Comparison of ENCODE assay signal across 8 mouse cellular contexts in genomic region chr10:77165963-77166717, GRCm38 (mm10). TPM values are rescaled to one million over a fixed set of nuclear protein-coding genes. Genes with fewer than 3 reads are reported as not detected.
DNase-seq lines count a peak whose midpoint lies in the region; ATAC-seq lines count a peak whose summit lies in the region.

Gene Col18a1 (minus strand): TSS chr10:77166548.

- peaks cover 45% of the 10 kb centered on the region for H3K4me1 ChIP-seq in heart, embryonic 13.5 days
- H3K4me1 ChIP-seq in kidney, embryonic 16.5 days (ENCODE audit: insufficient read depth, low read length): peaks cover 35% of the 10 kb centered on the region

- ATAC-seq in heart, embryonic 13.5 days (ENCODE audit: extremely low read depth, insufficient number of reproducible peaks, low FRiP score, low TSS enrichment): peak; percentile 40; the same call in 1 of the 2 replicates
- peak; percentile 82 for ATAC-seq in kidney, embryonic 16.5 days (ENCODE audit: low FRiP score, low TSS enrichment)
- ATAC-seq in megakaryocyte progenitor cell, adult 5-6 weeks (replicated peaks; ENCODE audit: poor library complexity): peak; percentile 75
- no peak for ATAC-seq in cerebellum, adult (ENCODE audit: insufficient number of reproducible peaks, low FRiP score, low TSS enrichment)

- peak within 1 kb of the TSS; percentile 84 for H3K9ac ChIP-seq in heart, embryonic 13.5 days
- peak within 1 kb of the TSS; percentile 71 for H3K9ac ChIP-seq in kidney, embryonic 16.5 days (replicated peaks; ENCODE audit: low read length)

- intact Hi-C loops in left cerebral cortex, postnatal 10 days (cut with DNase I): no loop called here
- intact Hi-C loops in left cerebral cortex, postnatal 25 days (cut with DNase I): no loop called here

- DNase-seq in left cerebral cortex, postnatal 10 days (ENCODE audit: extremely low spot score in 1 of 2, low spot score in 2 of 2): peak in 1 of 2 experiments; percentile 47
- DNase-seq in left cerebral cortex, postnatal 25 days (ENCODE audit: low spot score in 2 of 2): no peak
- peak; percentile 7 for DNase-seq in brain, adult 2 months (ENCODE audit: low read depth, low spot score)
- peak; percentile 55 for DNase-seq in urinary bladder, postnatal 25 days (ENCODE audit: low spot score)

- peaks cover 12% of the 10 kb centered on the region for H3K27me3 ChIP-seq in heart, embryonic 13.5 days (replicated peaks)
- no peaks in the 10 kb centered on the region; the same call in 1 of the 2 replicates for H3K27me3 ChIP-seq in kidney, embryonic 16.5 days (ENCODE audit: insufficient read depth, low read length)

- under 1% methylated on average over 42 of the region's 42 CpGs for WGBS in heart, embryonic 13.5 days
- WGBS in kidney, embryonic 16.5 days: 1% methylated on average over 42 of the region's 42 CpGs

- peak within 1 kb of the TSS; percentile 91 for H3K4me2 ChIP-seq in heart, embryonic 13.5 days
- peak within 1 kb of the TSS; percentile 69 for H3K4me2 ChIP-seq in kidney, embryonic 16.5 days (replicated peaks; ENCODE audit: low read depth, low read length)

- H3K36me3 ChIP-seq in heart, embryonic 13.5 days: peaks cover 3% of the 10 kb centered on the region; the same call in 1 of the 2 replicates
- H3K36me3 ChIP-seq in kidney, embryonic 16.5 days (ENCODE audit: insufficient read depth, low read length): no peaks in the 10 kb centered on the region; the same call in 1 of the 2 replicates

- no peaks in the 10 kb centered on the region for H3K9me3 ChIP-seq in heart, embryonic 13.5 days
- no peaks in the 10 kb centered on the region for H3K9me3 ChIP-seq in kidney, embryonic 16.5 days (ENCODE audit: low read length)

- H3K4me3 ChIP-seq in heart, embryonic 13.5 days: peak within 1 kb of the TSS; percentile 68
- H3K4me3 ChIP-seq in kidney, embryonic 16.5 days (ENCODE audit: low read length): peak within 1 kb of the TSS; percentile 67

- H3K27ac ChIP-seq in heart, embryonic 13.5 days (replicated peaks): peak within 1 kb of the TSS; percentile 73
- peak within 1 kb of the TSS; percentile 97 for H3K27ac ChIP-seq in kidney, embryonic 16.5 days (ENCODE audit: low read length)

RNA-seq across cellular contexts. Expression of gene Col18a1, which starts in this region (rescaled TPM):
- 10 to 100 TPM; 12.5 to 13.4 TPM for total RNA-seq in left cerebral cortex, postnatal 10 days (2021)
- 1 to 10 TPM; 4.0 to 5.3 TPM for total RNA-seq in left cerebral cortex, postnatal 25 days (2021)
- polyA plus RNA-seq in heart, embryonic 13.5 days (2015; fragmentation: Nextera tagmentation; extraction: Ambion mirVana): 143 and 155 TPM in 2 replicates
- polyA plus RNA-seq in kidney, embryonic 16.5 days (2015; fragmentation: Nextera tagmentation; extraction: Ambion mirVana): 255 and 257 TPM in 2 replicates
- total RNA-seq in megakaryocyte progenitor cell, adult 5-6 weeks (2015): 0.02 TPM in 1 of 2 replicates, not detected in the other
- total RNA-seq in megakaryocyte progenitor cell, adult 5-6 weeks (2017): not detected in 2 replicates

Comparison
In these comparisons a context has a peak if more than half of its experiments do, and no peak if none do; other contexts are left out.
1. RNA of gene Col18a1 (total RNA-seq): 12.5 to 13.4 TPM in left cerebral cortex, postnatal 10 days and 4.0 to 5.3 TPM in left cerebral cortex, postnatal 25 days; 0.02 TPM in megakaryocyte progenitor cell, adult 5-6 weeks; every median in the first group is over 4 times any median in the second.
2. Peak in ATAC-seq in megakaryocyte progenitor cell, adult 5-6 weeks; RNA of the gene not detected or under 1 TPM.
3. DNase-seq: peak in brain, adult 2 months (single experiment) and urinary bladder, postnatal 25 days (single experiment); none in left cerebral cortex, postnatal 25 days (0 of 2).